Mouse (Mus musculus) C2C12 (cell line): ENCODE data around the gene Aph1a.

Source experiments
- CTCF ChIP-seq: IDR thresholded peaks from one replicate; pipeline ENCODE4 v1.5.1; 2011; ENCODE audit not compliant: control insufficient read depth, insufficient read depth, insufficient read length
- MYOG ChIP-seq: IDR thresholded peaks from one replicate; pipeline ENCODE4 v1.6.1; 2011; ENCODE audit not compliant: control insufficient read depth, insufficient read length; ENCODE audit errors: extremely low read depth

GRCm38 (mm10) chr3:95903753-95904502 lies 10.2 kb downstream of the Aph1a start:
- no peak for TF ChIP-seq CTCF
- TF ChIP-seq MYOG, result no peak
